Mouse (Mus musculus): ENCODE measurements around the gene Defb42. TPM values are rescaled to one million over a fixed set of nuclear protein-coding genes. Genes with fewer than 3 reads are reported as not detected.

Gene Defb42
- total and polyA plus RNA-seq, 2 experiments from 2014 or later: 1.1 TPM; not detected in 1

DNA sequence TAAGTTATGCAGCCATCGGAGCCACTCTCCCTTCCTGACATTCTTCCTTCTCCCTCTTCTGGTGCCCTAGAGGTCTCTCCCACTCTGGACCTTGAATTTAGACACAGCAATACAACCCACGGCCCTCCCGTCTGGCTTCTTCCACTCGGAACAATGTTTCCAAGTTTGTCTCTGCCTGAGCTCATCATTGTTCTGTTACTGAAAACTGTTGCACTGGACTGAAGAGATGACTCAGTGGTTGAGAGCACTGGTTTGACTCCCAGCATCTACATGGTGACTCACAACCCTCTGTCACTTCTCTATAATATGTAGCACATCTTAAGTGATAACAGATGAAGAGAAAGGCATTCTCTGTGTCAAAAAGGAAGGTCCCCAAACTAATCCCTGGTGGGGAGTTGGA lies 32.1 kb upstream of the Defb42 start:
- no peak for DNase-seq (ENCODE audit: low spot score)
- no peak for TF ChIP-seq CTCF (IDR thresholded peaks at IDR 0.05; ENCODE audit: low read depth)
- TF ChIP-seq EP300 (IDR thresholded peaks at IDR 0.05; ENCODE audit: low read depth): no peak
- ATAC-seq (ENCODE audit: insufficient read depth, low read depth): no peak
- Histone ChIP-seq H3K27ac (ENCODE audit: low read depth) (no peak overlapping the region), H3K9me3 (replicated peaks; ENCODE audit: control insufficient read depth, low read length) (no peaks in the 10 kb centered on the region), H3K4me3 (ENCODE audit: low read depth, low read length) (no peak overlapping the region), H3K4me2 (ENCODE audit: low read depth, low read length) (no peak overlapping the region), H3K36me3 (replicated peaks; ENCODE audit: control insufficient read depth, insufficient read depth, low read length) (no peaks in the 10 kb centered on the region), H3K27me3 (ENCODE audit: control insufficient read depth, insufficient read depth, low read length) (no peaks in the 10 kb centered on the region), H3K4me1 (ENCODE audit: control insufficient read depth, insufficient read depth) (no peaks in the 10 kb centered on the region), H3K9ac (replicated peaks; ENCODE audit: low read depth, low read length) (no peak overlapping the region)
- WGBS: 54% methylated on average over 4 of the region's 4 CpGs

DNA sequence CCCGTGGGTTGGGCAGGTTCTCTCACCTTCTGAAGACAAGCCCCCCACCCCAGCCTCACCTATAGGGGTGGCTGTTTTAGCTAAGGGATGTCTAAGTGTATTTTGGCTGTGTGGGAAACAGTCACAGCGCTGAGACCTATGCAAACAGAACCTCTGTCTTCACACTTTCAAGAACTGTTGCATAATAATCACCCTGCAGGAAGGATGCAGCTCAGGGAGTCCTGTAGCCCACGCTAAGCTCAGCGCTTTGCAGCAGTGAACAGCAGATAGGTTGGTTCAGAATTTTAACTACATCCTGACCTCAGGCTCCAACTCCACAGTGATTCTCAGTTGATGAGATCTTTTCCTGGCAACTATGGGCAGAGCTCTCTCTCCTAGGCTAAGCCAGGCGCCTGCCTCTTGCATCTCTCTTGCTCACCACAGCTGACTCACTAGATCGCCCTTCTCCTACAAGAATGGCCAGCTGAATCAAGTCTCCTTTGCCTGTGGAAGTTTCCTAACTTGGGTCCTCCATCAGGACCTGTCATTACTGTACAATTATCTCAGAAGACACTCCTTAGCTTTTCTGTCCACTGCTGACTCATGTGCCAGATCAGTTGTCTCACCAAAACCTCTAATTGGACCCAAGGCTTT lies 26.2 kb upstream of the Defb42 start:
- no peak overlapping the region for H3K4me2 ChIP-seq (ENCODE audit: low read depth, low read length)
- H3K27ac ChIP-seq (ENCODE audit: low read depth): no peak overlapping the region
- ATAC-seq (ENCODE audit: insufficient read depth, low read depth) (no peak), DNase-seq (ENCODE audit: low spot score) (no peak)
- no peak overlapping the region for H3K9ac ChIP-seq (replicated peaks; ENCODE audit: low read depth, low read length)
- no peaks in the 10 kb centered on the region for H3K4me1 ChIP-seq (ENCODE audit: control insufficient read depth, insufficient read depth)
- H3K27me3 ChIP-seq (ENCODE audit: control insufficient read depth, insufficient read depth, low read length): no peaks in the 10 kb centered on the region
- H3K9me3 ChIP-seq (replicated peaks; ENCODE audit: control insufficient read depth, low read length): no peaks in the 10 kb centered on the region
- H3K4me3 ChIP-seq (ENCODE audit: low read depth, low read length): no peak overlapping the region
- TF ChIP-seq EP300 (IDR thresholded peaks at IDR 0.05; ENCODE audit: low read depth) (no peak), CTCF (IDR thresholded peaks at IDR 0.05; ENCODE audit: low read depth) (no peak)
- WGBS: 48% methylated on average over 6 of the region's 6 CpGs
- no peaks in the 10 kb centered on the region for H3K36me3 ChIP-seq (replicated peaks; ENCODE audit: control insufficient read depth, insufficient read depth, low read length)

DNA sequence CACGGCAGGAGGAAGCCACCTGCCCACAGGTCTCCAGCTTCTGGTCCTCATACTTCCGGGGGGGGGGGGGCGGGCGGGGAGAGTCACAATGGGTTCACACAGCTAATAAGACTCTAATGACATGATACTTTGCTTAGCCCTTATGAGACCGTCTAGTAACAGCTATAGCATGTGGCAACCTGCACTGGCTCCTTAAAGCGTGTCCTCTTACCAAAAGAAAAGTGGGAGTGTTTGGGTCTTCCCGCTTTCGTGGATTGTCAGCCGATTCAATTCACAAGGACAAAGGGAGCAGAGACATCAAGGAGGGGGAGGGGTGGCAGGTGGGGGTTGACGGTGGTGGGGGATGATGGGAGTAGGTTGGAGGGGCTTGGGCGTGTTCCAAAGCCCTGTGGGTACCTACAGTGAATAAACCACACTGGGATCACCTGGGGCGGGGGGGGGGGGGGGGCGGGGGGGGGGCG lies 3.1 kb downstream of the Defb42 start, which contains the start of gene Defb30:
Gene Defb30 (minus strand): TSS at position 51 of the 461 bp plus-strand sequence.
- Histone ChIP-seq H3K27me3 (ENCODE audit: control insufficient read depth, insufficient read depth, low read length) (no peaks in the 10 kb centered on the region), H3K27ac (ENCODE audit: low read depth) (no peak within 1 kb of the TSS), H3K4me1 (ENCODE audit: control insufficient read depth, insufficient read depth) (no peaks in the 10 kb centered on the region), H3K4me3 (ENCODE audit: low read depth, low read length) (no peak within 1 kb of the TSS), H3K9ac (replicated peaks; ENCODE audit: low read depth, low read length) (no peak within 1 kb of the TSS), H3K36me3 (replicated peaks; ENCODE audit: control insufficient read depth, insufficient read depth, low read length) (no peaks in the 10 kb centered on the region), H3K9me3 (replicated peaks; ENCODE audit: control insufficient read depth, low read length) (no peaks in the 10 kb centered on the region), H3K4me2 (ENCODE audit: low read depth, low read length) (no peak within 1 kb of the TSS)
- WGBS: 80% methylated on average over 11 of the region's 14 CpGs
- DNase-seq (ENCODE audit: low spot score) (no peak), ATAC-seq (ENCODE audit: insufficient read depth, low read depth) (no peak)
- TF ChIP-seq EP300 (IDR thresholded peaks at IDR 0.05; ENCODE audit: low read depth): no peak
- TF ChIP-seq CTCF (IDR thresholded peaks at IDR 0.05; ENCODE audit: low read depth): no peak

DNA sequence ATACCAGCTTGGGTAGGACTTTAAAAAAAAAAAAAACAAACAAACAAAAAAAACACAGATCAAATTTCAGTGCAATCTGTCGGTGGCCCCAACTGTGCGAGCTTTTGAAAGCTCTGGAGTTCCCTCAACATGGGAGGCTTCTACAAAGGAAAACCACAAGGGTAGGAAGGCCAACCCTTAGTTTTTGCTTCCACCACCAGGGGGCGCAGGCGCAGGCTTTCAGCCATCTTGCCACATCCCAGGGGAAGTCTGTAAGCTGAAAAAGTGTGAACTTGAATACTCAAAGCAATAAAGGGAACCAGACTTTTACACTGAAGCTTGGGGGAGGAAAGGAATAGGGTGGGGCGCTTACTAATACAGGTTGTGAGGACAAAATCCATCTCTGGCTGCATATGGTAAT lies 4.0 kb downstream of the Defb42 start:
- Histone ChIP-seq H3K27ac (ENCODE audit: low read depth) (no peak overlapping the region), H3K27me3 (ENCODE audit: control insufficient read depth, insufficient read depth, low read length) (no peaks in the 10 kb centered on the region), H3K36me3 (replicated peaks; ENCODE audit: control insufficient read depth, insufficient read depth, low read length) (no peaks in the 10 kb centered on the region), H3K4me3 (ENCODE audit: low read depth, low read length) (no peak overlapping the region), H3K4me1 (ENCODE audit: control insufficient read depth, insufficient read depth) (peaks cover 3% of the 10 kb centered on the region; the same call in 1 of the 2 replicates), H3K4me2 (ENCODE audit: low read depth, low read length) (no peak overlapping the region), H3K9me3 (replicated peaks; ENCODE audit: control insufficient read depth, low read length) (no peaks in the 10 kb centered on the region), H3K9ac (replicated peaks; ENCODE audit: low read depth, low read length) (no peak overlapping the region)
- ATAC-seq (ENCODE audit: insufficient read depth, low read depth): no peak
- WGBS: 36% methylated on average over 5 of the region's 5 CpGs
- DNase-seq (ENCODE audit: low spot score): peak; percentile 48
- TF ChIP-seq CTCF (IDR thresholded peaks at IDR 0.05; ENCODE audit: low read depth) (peak; percentile 81), EP300 (IDR thresholded peaks at IDR 0.05; ENCODE audit: low read depth) (no peak)

DNA sequence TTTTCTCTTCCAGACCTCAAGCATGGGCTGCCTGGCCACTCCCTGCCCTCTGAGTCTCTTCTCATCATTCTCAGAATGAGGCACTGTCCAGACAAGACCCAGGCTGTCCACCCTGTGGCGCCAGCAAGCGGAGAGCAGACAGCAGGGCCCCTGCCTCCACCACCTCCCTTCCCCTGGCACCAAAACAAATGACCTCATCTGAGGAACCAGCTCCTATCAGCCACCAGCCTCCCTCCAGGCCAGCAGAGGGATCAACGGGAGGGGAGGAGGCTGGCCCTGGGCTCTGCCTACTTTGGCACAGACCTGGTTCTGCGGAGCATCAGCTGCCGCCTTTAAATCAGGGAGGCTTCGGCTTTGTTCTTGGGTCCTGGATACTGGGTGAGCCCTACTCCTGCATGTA lies 7.9 kb downstream of the Defb42 start:
- Histone ChIP-seq H3K4me3 (ENCODE audit: low read depth, low read length) (no peak overlapping the region), H3K27ac (ENCODE audit: low read depth) (peak overlapping the region; percentile 61), H3K9me3 (replicated peaks; ENCODE audit: control insufficient read depth, low read length) (no peaks in the 10 kb centered on the region), H3K4me1 (ENCODE audit: control insufficient read depth, insufficient read depth) (peaks cover 3% of the 10 kb centered on the region; the same call in 1 of the 2 replicates), H3K9ac (replicated peaks; ENCODE audit: low read depth, low read length) (no peak overlapping the region), H3K36me3 (replicated peaks; ENCODE audit: control insufficient read depth, insufficient read depth, low read length) (no peaks in the 10 kb centered on the region), H3K27me3 (ENCODE audit: control insufficient read depth, insufficient read depth, low read length) (no peaks in the 10 kb centered on the region), H3K4me2 (ENCODE audit: low read depth, low read length) (no peak overlapping the region)
- WGBS: 4% methylated on average over 6 of the region's 6 CpGs
- DNase-seq (ENCODE audit: low spot score) (peak; percentile 97), ATAC-seq (ENCODE audit: insufficient read depth, low read depth) (peak; percentile 97)
- TF ChIP-seq EP300 (IDR thresholded peaks at IDR 0.05; ENCODE audit: low read depth) (peak; percentile 43; the same call in 1 of the 2 replicates), CTCF (IDR thresholded peaks at IDR 0.05; ENCODE audit: low read depth) (peak; percentile 63)

DNA sequence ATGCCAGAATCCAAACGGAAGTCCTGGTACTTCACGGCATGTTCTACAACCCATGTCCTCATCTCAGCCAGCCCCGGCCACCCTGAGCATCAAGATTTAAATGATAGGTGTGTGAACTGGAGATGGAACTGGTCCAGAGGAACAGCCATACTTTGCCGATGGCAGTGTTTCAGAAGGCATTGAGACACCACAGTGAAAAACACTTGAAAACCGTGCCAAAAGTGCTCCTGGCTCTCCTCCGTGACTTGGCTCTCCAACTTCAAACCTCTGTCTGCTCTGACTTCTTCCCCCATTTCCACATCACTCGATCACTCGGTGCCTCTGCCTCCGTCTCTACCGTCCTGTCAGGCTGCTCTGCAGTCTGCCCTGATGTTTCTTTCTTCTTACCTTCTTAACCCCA lies 13.6 kb downstream of the Defb42 start:
- 29% methylated on average over 10 of the region's 10 CpGs for WGBS
- Histone ChIP-seq H3K9ac (replicated peaks; ENCODE audit: low read depth, low read length) (no peak overlapping the region), H3K27me3 (ENCODE audit: control insufficient read depth, insufficient read depth, low read length) (no peaks in the 10 kb centered on the region), H3K4me1 (ENCODE audit: control insufficient read depth, insufficient read depth) (peaks cover 10% of the 10 kb centered on the region), H3K9me3 (replicated peaks; ENCODE audit: control insufficient read depth, low read length) (no peaks in the 10 kb centered on the region), H3K4me3 (ENCODE audit: low read depth, low read length) (no peak overlapping the region), H3K4me2 (ENCODE audit: low read depth, low read length) (0 out of 2 replicates have a peak overlapping the region, but pooled peaks have one; percentile 25), H3K36me3 (replicated peaks; ENCODE audit: control insufficient read depth, insufficient read depth, low read length) (no peaks in the 10 kb centered on the region), H3K27ac (ENCODE audit: low read depth) (no peak overlapping the region)
- no peak for TF ChIP-seq EP300 (IDR thresholded peaks at IDR 0.05; ENCODE audit: low read depth)
- DNase-seq (ENCODE audit: low spot score): no peak
- ATAC-seq (ENCODE audit: insufficient read depth, low read depth): no peak
